Mouse (Mus musculus) CH12.LX (cell line): Measurements from ENCODE around the gene Hyal5.

Source experiments
- BHLHE40 ChIP-seq: IDR thresholded peaks from 2 replicates; pipeline ENCODE4 v1.6.1; 2011; ENCODE audit warnings: mild to moderate bottlenecking, low read depth, low read length, improper control_type of control experiment
- CHD1 ChIP-seq: IDR thresholded peaks from 2 replicates; pipeline ENCODE4 v1.6.1; 2012; ENCODE audit warnings: low read depth, low read length, improper control_type of control experiment, inconsistent platforms
- CTCF ChIP-seq, 2 experiments: IDR thresholded peaks in 1 of 2; conservative IDR thresholded peaks in 1 of 2; 2 replicates each; pipeline ENCODE4 v1.5.1; 2011 to 2012; ENCODE audit warnings: low read depth in 2 of 2, low read length in 2 of 2, improper control_type of control experiment in 1 of 2, inconsistent platforms in 1 of 2, mild to moderate bottlenecking in 1 of 2, moderate library complexity in 1 of 2
- ETS1 ChIP-seq: conservative IDR thresholded peaks from 2 replicates; pipeline ENCODE4 v1.6.1; 2012; ENCODE audit warnings: low read depth, mild to moderate bottlenecking, inconsistent platforms, low read length, improper control_type of control experiment, moderate library complexity
- HCFC1 ChIP-seq: IDR thresholded peaks from 2 replicates; pipeline ENCODE4 v1.6.1; 2012; ENCODE audit warnings: low read depth, mild to moderate bottlenecking, inconsistent platforms, low read length, improper control_type of control experiment
- MAFK ChIP-seq: IDR thresholded peaks from 2 replicates; pipeline ENCODE4 v1.6.1; 2011; ENCODE audit warnings: low read length, improper control_type of control experiment; ENCODE audit not compliant: insufficient replicate concordance
- POLR2A ChIP-seq: IDR thresholded peaks from 2 replicates; pipeline ENCODE4 v1.6.1; 2011; ENCODE audit warnings: low read depth, mild to moderate bottlenecking, improper control_type of control experiment, low read length
- USF1 ChIP-seq: IDR thresholded peaks from 2 replicates; pipeline ENCODE4 v1.6.1; 2014; ENCODE audit warnings: low read depth, mild to moderate bottlenecking, inconsistent platforms, low read length, improper control_type of control experiment

- TF ChIP-seq MAFK = no peak
- no peak for TF ChIP-seq CTCF (conservative IDR thresholded peaks at IDR 0.05 in 1 of 2, IDR thresholded peaks at IDR 0.05 in 1 of 2; ENCODE audit: low read depth in 2 of 2, low read length in 2 of 2)
- no peak for TF ChIP-seq BHLHE40
- TF ChIP-seq CHD1 = no peak
- no peak for TF ChIP-seq POLR2A
- TF ChIP-seq USF1 = no peak
- no peak for TF ChIP-seq HCFC1
- TF ChIP-seq ETS1 = no peak
These were observed 37.0 kb downstream of the Hyal5 start for GRCm38 (mm10) chr6:24894874-24895183.
